Mouse (Mus musculus) liver, adult 2 months (tissue): ENCODE data around the gene Naa38. TPM values are rescaled to one million over a fixed set of nuclear protein-coding genes. Genes with fewer than 3 reads are reported as not detected.
A peak's percentile ranks its signal among the peaks of the same experiment; 100 is the strongest.

ENCODE experiments used
- DNase-seq: peaks from one replicate; pipeline ENCODE4 v3.0.0-alpha.2; 2011; ENCODE audit warnings: low read depth, low spot score; ENCODE audit errors: extremely low read depth
- H3K27ac ChIP-seq: fragments of 200-500 bp; replicated peaks from 2 replicates; pipeline ENCODE4 v1.5.1; 2012; ENCODE audit warnings: low read depth, mild to moderate bottlenecking, control low read depth, inconsistent platforms, low read length; ENCODE audit not compliant: insufficient read depth
- H3K27me3 ChIP-seq: fragments of 200-500 bp; 2 replicates; pipeline ENCODE4 v1.6.1; 2012; ENCODE audit warnings: mild to moderate bottlenecking, moderate library complexity, low read length, inconsistent platforms; ENCODE audit not compliant: control insufficient read depth, insufficient read depth
- H3K36me3 ChIP-seq: fragments of 200-500 bp; 2 replicates; pipeline ENCODE4 v1.6.1; 2012; ENCODE audit warnings: low read length, inconsistent platforms; ENCODE audit not compliant: control insufficient read depth, insufficient read depth
- H3K4me1 ChIP-seq: fragments of 200-500 bp; 2 replicates; pipeline ENCODE4 v1.6.1; 2011; ENCODE audit warnings: low read length; ENCODE audit not compliant: control insufficient read depth, insufficient read depth
- H3K4me3 ChIP-seq: fragments of 200-500 bp; 2 replicates; pipeline ENCODE4 v1.5.1; 2011; ENCODE audit warnings: low read depth, mild to moderate bottlenecking, control low read depth, low read length, moderate library complexity; ENCODE audit not compliant: insufficient read depth
- H3K79me2 ChIP-seq: fragments of 200-500 bp; 2 replicates; pipeline ENCODE4 v1.6.1; 2012; ENCODE audit warnings: inconsistent platforms, mild to moderate bottlenecking, low read length, moderate library complexity; ENCODE audit not compliant: control insufficient read depth, insufficient read depth
- H3K9ac ChIP-seq: fragments of 200-500 bp; 2 replicates; pipeline ENCODE4 v1.6.1; 2012; ENCODE audit warnings: low read depth, mild to moderate bottlenecking, control low read depth, inconsistent platforms, low read length
- CTCF ChIP-seq: fragments of 200-500 bp; IDR thresholded peaks from 2 replicates; pipeline ENCODE4 v1.5.1; 2011; ENCODE audit warnings: low read depth, low read length, control low read depth
- POLR2A ChIP-seq: fragments of 200-500 bp; IDR thresholded peaks from 2 replicates; pipeline ENCODE4 v1.6.1; 2011; ENCODE audit warnings: low read length, control low read depth; ENCODE audit not compliant: insufficient read depth; ENCODE audit errors: extremely low read depth
- WGBS: fragments of 180-500 bp; shearing (Covaris S2); methylation state at CpG from one replicate; pipeline ENCODE4 v1.1.7; 2018; 5-methylcytosine and 5-hydroxymethylcytosine counted together
- polyA plus RNA-seq: library from polyadenylated mRNA; depleted of rRNA; stranded (reverse); fragments of >200 nt; gene quantifications from 2 replicates; pipeline ENCODE4 v1.2.3, GENCODE M21; 2012
- total RNA-seq: library from RNA; depleted of rRNA; stranded (reverse); fragments of >200 nt; gene quantifications from 2 replicates; pipeline ENCODE4 v1.2.3, GENCODE M21; 2014

Gene Naa38
- total and polyA plus RNA-seq, 2 experiments = 86.6 to 150 TPM

DNA sequence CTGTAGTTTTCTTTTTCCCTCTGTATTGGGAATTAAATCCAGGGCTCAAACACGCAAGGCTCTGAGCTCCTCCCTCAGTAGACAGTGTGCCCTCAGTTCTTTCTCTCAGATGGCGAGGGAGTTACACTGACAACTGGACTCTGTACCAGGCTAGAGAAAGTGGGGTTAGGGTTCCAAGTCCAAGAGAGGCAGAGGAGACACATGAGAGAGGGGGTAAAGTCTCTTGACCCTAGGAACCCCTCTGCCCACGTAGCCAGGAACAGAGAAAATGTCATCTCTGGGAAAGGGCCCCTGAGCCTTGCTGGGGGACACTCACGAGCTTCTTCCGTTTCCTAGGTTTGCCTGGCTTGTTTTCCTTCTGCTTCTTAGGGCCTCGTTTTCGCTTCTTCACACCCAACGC lies 30.9 kb upstream of the Naa38 start:
- peak overlapping the region; percentile 57 for H3K4me3 ChIP-seq
- no peaks in the 10 kb centered on the region for H3K27me3 ChIP-seq
- H3K4me1 ChIP-seq = peaks cover 22% of the 10 kb centered on the region
- peaks cover 28% of the 10 kb centered on the region for H3K36me3 ChIP-seq
- H3K27ac ChIP-seq = peak overlapping the region; percentile 95
- peak overlapping the region; percentile 63 for H3K9ac ChIP-seq
- TF ChIP-seq CTCF = no peak
- TF ChIP-seq POLR2A = no peak
- peaks cover 8% of the 10 kb centered on the region; the same call in 1 of the 2 replicates for H3K79me2 ChIP-seq
- peak; percentile 95 for DNase-seq
- 9% methylated on average over 8 of the region's 8 CpGs for WGBS

DNA sequence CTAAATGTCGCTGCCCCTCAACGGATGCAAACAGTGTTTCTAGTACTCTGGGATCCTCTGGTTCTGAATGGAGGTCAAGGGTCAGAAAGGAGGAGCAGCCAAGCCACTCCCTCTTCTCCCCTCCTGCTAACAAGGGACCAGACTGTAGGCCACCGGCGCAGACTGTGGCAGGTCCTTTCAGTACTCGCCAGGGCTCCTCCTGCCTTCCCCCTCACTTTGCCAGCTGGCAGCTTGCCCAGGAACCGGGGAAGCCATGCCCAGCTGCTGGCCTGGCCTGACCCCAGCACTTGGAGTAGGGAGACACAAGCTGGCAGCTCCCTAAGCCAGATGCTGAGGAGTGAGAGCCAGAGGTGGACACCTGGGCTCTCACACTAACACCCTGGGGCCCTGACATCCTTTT lies 30.4 kb upstream of the Naa38 start:
- WGBS = 0% methylated on average over 6 of the region's 6 CpGs
- TF ChIP-seq CTCF (no peak), POLR2A (0 out of 2 replicates have a peak, but pooled peaks have one; percentile 16)
- Histone ChIP-seq H3K79me2 (peaks cover 8% of the 10 kb centered on the region; the same call in 1 of the 2 replicates), H3K9ac (peak overlapping the region; percentile 63; the same call in 1 of the 2 replicates), H3K4me1 (peaks cover 22% of the 10 kb centered on the region), H3K27me3 (no peaks in the 10 kb centered on the region), H3K36me3 (peaks cover 23% of the 10 kb centered on the region; the same call in 1 of the 2 replicates), H3K4me3 (peak overlapping the region; percentile 37), H3K27ac (peak overlapping the region; percentile 95)
- peak; percentile 97 for DNase-seq

DNA sequence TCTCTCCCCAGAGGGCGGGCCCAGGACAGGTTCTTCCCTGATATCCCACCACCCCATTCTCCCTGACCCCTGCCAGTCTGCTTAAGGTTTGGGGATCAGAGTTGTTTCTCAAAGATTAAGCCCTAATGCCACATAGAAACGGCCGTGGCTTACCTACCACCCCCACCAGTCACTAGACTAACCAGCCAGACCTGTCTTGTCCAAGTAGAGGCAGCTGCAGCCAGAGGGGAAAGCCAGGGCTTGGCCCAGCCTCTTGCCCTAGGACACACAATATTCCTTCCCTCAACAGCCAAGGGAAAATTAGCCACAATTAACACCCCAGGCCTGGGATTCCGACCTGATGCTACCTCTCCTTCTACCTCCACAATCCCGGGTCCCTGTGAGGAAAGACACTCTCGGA lies 29.6 kb upstream of the Naa38 start:
- Histone ChIP-seq H3K9ac (peak overlapping the region; percentile 60), H3K79me2 (peaks cover 8% of the 10 kb centered on the region; the same call in 1 of the 2 replicates), H3K27me3 (no peaks in the 10 kb centered on the region), H3K27ac (peak overlapping the region; percentile 89), H3K4me3 (peak overlapping the region; percentile 45; the same call in 1 of the 2 replicates), H3K4me1 (peaks cover 22% of the 10 kb centered on the region), H3K36me3 (peaks cover 19% of the 10 kb centered on the region; the same call in 1 of the 2 replicates)
- TF ChIP-seq POLR2A (no peak), CTCF (no peak)
- DNase-seq = no peak
- 21% methylated on average over 6 of the region's 6 CpGs for WGBS

DNA sequence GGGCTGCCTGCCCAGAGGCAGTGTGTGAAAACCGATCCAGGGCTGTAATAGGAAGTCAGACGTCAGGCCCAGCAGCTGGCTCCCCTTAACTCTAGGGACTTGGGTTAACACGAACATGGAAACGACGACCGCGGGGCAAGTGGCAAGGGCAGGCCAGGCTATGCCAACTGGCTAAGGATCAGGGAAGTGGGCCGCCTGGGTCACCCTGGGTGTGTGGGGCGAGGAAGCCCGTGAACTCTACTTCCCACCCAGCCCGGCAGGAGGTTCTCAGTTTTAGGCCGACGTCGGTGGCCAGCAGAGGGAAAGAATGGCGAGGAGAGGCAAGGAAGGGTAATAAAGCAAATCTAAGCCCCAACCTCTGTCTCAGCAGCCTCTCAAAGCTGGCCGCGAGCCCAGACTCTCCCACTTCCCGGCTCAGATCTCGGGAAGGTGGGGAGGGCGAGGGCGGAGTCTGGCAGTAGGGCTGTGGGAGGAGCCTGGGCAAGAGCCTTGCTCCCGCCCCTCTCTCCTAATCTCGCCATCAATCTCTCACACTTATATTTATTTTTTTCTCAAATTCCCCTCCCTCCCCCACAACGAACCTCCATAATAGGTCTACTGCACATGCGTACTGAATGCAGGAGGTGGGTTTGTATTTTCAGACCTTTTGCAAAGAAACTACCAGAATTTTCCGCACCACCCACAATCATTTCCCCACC lies 29.0 kb upstream of the Naa38 start:
- 0 out of 2 replicates have a peak, but pooled peaks have one; percentile 18 for TF ChIP-seq POLR2A
- TF ChIP-seq CTCF = no peak
- peak overlapping the region; percentile 45 for H3K4me3 ChIP-seq
- DNase-seq = peak; percentile 90
- peaks cover 22% of the 10 kb centered on the region for H3K4me1 ChIP-seq
- H3K27ac ChIP-seq = peak overlapping the region; percentile 89
- H3K79me2 ChIP-seq = peaks cover 8% of the 10 kb centered on the region; the same call in 1 of the 2 replicates
- peak overlapping the region; percentile 60 for H3K9ac ChIP-seq
- H3K36me3 ChIP-seq = peaks cover 14% of the 10 kb centered on the region; the same call in 1 of the 2 replicates
- WGBS = 1% methylated on average over 26 of the region's 26 CpGs
- no peaks in the 10 kb centered on the region for H3K27me3 ChIP-seq

- peaks cover 8% of the 10 kb centered on the region; the same call in 1 of the 2 replicates for H3K79me2 ChIP-seq
- H3K36me3 ChIP-seq = peaks cover 9% of the 10 kb centered on the region; the same call in 1 of the 2 replicates
- H3K9ac ChIP-seq = peak overlapping the region; percentile 62
- no peaks in the 10 kb centered on the region for H3K27me3 ChIP-seq
- peak overlapping the region; percentile 84 for H3K27ac ChIP-seq
- 1% methylated on average over 22 of the region's 22 CpGs for WGBS
- H3K4me1 ChIP-seq = peaks cover 22% of the 10 kb centered on the region
- peak overlapping the region; percentile 13; the same call in 1 of the 2 replicates for H3K4me3 ChIP-seq
- no peak for TF ChIP-seq POLR2A
- no peak for DNase-seq
Measured at GRCm38 (mm10) chr11:69366855-69367615, 28.3 kb upstream of the Naa38 start.
